Mouse (Mus musculus) urinary bladder, adult 18-20 months (tissue): ENCODE measurements around the gene Cavin4.
A peak's percentile ranks its signal among the peaks of the same experiment; 100 is the strongest.

ENCODE experiments used
- DNase-seq, 2 experiments: peaks; one replicate each; pipeline ENCODE4 v3.0.0; 2022; ENCODE audit warnings: low spot score in 2 of 2, mixed read lengths in 2 of 2

Gene Cavin4

DNA sequence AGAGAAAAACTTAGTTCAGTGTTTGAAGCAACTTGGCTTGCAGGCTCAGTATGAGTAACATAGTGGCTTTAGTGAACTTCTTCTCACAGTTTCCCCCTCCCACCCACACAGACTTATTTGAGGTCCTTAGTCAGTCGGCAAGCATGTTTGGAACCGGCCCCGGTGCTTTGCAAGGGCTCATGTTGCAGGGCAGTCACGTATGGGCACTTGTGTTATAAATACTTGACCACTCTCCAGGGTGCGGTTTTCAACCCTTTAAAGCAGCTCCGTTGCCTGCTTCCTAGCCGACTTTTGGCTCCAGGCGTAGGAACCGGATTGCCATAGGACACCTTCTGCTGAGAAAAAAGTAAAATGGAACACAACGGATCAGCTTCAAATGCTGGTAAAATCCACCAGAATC lies at the start of gene Cavin4:
Gene Cavin4, plus strand, starts transcription at position 244 of the 400 bp plus-strand sequence.
- DNase-seq, result no peak

DNA sequence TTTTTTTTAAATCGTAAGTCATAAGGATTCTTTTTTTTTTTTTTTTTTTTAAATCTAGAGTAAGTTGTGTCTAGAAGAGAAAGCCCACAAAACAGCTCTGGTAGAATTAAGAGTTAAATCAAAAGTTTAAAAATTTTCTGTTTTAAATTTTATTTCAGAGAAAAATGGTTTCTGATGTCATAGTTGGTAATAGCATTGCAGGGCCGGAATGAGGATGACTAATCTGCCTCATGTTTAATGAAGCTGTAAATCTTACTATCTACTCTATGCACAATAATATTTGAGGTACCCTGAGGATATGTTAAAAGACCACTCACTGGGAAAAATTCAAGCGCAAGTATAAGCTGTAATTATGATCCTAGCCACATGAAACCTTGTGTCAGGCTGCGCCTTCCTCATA lies 47.8 kb upstream of the Cavin4 start:
- no peak for DNase-seq

DNA sequence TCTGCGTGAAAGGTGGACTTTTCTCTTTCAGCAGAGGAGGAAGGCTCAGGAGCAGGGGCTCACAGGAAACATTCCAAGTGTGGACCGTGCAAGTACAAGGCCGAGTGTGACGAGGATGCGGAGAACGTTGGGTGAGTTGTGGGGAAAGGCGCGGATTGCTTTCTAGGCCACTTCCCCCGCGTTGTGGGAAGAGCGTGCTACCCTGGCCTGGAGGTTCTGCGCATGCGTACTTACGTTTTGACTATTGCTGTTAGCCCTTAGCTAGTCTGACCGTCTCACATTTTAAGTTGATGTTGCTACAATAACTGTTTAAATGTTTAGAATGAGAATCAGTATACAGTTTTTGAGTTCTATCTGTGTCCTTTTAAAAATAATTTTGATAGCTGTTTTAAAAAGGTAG lies 46.1 kb upstream of the Cavin4 start:
- DNase-seq, result no peak

DNA sequence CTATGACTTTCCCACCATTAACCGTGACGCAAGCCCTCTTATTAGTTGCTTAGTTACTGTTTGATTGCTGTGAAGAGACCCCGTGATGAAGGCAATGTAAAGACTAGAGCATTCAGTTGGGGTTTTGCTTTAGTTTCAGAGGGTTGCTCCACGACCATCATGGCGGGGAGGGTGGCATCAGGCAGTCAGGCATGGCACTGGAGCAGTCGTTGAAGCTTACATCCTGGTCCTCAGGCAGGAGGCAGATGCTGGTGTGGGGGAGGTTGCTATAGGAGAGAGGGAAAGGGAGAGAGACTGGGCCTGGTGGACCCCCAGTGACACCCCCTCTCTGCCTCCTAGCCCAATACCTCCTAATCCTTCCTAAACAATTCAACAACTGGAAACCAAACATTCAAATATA lies 43.2 kb upstream of the Cavin4 start:
- DNase-seq, result no peak

DNA sequence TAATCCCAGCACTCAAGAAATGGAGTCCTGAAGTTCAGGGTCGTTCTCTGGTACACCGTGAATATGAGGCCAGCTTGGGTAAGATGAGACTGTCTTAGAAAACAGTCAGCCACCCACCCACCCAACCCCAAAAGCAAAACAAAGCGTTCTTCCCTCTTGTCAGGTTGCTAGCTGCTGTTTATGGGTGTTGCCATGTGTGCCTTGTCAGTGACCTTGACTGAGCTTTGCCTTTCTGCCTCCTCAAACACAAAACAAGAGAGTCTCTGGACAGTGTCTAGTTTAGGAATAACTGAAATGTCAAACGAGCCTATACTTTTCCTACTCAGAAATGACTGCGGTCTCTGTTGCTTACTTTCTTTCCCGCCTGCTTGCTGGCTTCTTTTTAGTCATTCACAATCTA lies 41.1 kb upstream of the Cavin4 start:
- no peak for DNase-seq

DNA sequence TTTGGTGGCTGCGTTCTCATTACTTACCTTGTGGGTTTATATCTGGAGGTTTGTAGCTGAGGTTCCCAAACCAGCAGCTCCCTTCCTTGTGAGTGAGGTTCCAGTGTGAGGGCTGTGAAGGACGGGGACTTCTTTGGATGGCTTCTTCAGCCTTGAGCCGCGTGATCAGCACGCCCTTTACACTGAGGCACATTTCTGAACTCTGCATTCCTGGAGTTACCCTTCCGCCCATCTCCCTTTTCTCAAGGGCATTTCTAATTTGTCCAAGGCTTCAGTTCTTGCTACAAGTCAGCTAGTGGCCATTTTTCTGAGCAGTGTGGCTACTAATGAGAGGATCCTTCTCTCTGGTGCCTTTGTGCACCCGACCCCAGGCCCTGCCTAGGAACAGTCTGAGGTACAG lies 40.4 kb upstream of the Cavin4 start:
- no peak for DNase-seq

DNA sequence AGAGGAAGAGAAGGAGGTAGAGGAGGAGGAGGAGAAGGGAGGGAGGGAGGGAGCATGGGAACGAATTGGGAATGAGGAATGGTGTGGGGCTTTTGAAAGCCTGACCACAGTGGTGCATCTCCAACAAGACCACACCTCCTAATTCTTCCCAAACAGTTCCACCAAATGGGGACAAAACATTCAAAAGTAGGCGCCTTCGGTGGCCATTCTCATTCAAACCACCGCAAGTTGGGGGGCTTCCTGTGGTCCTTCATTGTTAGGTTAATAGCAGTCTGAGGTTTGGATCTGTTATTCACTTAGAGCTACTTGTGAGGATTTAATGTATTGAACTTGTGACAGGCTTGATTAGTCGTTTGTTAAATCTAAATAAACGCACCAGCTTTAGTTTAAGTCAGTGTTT lies 38.4 kb upstream of the Cavin4 start:
- no peak for DNase-seq

DNA sequence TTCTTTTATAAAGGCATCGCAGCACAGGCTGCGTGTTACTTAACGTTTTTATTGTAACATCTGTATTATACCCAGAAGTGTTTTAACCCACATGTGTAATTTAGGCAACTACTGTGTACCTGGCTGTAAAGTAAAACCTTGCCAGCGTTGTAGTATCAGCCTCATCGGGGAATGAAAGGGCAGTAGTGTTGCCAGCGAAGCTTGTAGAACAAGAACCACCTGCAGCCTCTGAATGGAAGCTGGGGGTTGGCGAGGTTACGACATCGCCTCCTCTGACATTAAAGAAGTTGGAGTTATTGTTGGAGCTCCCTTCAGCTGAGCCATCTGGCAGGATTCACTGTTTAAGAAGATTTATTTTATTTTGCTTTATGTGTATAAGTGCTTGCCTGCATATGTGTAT lies 37.5 kb upstream of the Cavin4 start:
- DNase-seq, result peak in 1 of 2 experiments; percentile 29

DNA sequence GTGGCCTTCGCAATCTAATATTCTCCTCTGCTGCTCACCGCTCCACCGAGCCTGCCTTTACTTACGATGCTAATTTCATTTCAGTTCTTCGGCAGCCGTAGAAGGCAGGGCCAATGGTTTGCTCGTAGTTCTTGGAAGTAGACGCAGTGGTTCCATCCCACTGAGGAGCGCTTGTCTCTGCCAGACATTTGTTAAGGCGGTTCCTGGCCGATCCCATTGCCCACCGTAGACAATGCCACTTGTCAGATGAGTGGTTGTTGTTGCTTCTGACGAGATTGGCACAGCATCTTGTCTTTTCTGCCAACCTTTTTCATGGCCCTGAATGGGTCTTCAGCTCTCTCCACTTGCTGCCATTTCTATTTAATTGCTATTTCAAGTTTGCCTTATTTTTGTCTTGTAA lies 33.9 kb upstream of the Cavin4 start:
- DNase-seq, result no peak

DNA sequence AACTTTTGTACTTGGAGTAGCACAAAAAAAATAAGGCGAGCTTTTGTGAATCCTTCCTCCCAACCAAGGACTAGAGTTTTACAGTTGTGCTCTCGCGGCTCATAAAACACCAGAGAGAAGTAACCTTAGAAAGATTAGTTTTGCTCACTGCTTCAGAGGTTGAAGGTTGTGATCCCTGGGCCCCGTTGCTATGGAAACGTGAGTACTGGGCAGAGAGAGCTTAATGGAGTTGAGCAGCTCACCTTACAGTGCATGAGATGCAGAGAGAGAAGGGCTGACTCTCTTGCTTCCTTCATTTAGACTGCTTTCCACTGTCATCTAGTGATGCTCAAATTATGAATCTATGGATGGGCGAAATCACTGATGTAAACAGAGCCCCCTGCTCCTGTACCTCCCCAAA lies 29.8 kb upstream of the Cavin4 start:
- DNase-seq, result no peak

DNA sequence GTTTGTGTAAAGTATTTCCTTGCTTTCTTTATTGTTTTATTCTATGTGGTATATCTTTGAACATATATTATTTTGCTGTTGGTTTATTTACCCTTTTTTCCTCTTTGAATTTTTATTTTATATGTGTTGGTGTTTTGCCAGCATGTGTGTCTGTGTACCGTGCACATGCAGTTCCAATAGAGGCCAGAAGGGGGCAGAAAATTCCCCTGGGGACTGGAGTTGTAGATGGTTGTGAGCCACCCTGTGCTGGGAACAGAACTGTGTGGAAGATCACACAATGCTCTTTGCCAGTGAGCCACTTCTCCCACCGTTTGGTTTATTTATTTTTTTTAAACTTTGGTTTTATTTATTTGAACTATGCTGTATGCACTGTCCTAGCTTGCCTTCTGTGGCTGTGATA lies 29.3 kb upstream of the Cavin4 start:
- no peak for DNase-seq

DNA sequence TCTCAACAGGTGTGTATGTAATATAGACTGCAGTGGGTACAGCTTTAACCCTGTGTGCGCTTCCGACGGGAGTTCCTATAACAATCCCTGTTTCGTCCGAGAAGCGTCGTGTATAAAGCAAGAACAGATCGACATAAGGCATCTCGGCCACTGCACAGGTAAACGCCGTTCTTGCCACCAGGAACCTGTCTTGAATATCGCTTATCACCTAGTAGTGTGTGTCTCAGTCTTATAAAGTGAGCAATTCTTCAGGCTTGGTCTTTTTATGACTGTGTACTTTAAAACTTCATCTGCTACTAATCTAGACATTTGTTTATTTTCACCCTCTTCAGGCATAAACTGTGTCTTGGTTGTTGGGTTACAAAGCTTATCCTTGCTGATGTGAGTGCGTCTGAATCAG lies 26.5 kb upstream of the Cavin4 start:
- no peak for DNase-seq

DNA sequence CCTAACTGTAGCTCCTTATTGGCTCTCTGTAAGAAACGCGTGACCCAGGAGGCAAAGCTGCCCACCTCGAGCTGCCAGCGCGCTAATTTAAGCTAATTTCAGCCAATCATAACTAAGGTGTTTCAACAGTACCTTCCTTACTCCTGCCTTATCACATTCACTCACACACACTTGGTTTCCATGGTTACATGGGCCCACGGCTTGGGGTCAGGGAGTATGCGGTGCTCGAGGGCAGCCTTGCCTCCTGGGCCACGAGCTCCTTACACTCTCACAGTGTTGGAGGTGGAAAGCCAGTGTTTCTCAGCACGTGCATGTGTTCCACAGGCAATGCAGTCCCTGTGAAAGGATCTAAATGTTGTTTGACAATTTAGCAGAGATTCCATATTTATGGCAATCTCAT lies 25.2 kb upstream of the Cavin4 start:
- DNase-seq, result no peak

DNA sequence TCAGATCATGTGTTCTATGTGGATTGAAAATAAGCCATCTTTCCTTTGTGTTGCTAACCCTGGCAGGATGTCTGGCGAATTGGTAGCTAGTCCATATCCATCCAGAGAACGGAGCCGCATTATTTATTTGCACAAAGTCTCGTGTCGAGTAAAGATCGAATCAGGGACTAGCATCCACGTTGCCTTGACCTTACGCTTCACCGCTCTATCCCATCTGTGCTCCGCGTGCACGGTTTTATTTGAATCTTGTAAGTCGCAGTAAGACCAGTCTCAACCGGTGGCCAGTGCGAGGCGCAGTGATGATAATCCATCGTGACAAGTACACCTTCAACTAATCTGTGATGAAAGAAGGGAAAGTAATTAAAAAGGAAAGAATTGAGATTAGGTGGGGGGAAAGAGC lies 23.8 kb upstream of the Cavin4 start:
- no peak for DNase-seq

DNA sequence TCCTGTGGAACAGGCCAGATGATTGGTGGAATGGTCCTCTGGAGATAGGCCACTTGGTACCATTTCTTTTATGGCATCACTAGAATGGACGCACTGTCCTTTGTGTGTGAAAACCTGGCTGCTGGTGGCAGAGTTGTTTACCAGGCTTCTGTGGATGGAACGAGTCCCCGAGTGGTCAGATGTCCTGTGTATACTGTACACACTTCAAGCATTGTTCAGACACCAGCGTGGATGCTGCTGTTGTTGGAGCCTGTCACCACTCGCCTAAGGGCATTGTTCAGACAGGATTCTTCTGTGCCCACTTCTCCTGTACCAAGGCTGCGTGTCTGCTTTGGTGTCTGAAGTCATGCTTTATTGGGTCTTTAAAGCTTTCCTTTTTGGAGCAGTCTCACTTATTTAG lies 19.5 kb upstream of the Cavin4 start:
- DNase-seq, result no peak

DNA sequence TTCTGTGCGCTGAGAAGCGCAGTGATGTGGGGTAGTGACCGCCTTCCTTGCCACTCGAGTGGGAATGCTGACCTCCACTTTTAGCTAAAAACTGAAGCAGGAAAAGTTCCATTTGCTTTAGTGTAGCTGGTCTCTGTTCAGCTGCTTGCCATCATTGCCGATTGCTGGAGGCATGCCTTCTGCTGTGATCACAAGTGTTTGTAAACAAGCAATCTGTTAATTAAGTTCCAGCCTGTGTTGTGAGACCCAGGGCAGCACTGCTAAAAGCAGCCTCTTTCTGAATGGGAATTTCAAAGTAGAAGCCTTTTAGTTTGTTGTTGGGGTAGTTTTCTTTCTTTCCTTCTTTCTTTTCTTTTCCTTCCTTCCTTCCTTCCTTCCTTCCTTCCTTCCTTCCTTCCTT lies 17.2 kb upstream of the Cavin4 start:
- DNase-seq, result no peak

DNA sequence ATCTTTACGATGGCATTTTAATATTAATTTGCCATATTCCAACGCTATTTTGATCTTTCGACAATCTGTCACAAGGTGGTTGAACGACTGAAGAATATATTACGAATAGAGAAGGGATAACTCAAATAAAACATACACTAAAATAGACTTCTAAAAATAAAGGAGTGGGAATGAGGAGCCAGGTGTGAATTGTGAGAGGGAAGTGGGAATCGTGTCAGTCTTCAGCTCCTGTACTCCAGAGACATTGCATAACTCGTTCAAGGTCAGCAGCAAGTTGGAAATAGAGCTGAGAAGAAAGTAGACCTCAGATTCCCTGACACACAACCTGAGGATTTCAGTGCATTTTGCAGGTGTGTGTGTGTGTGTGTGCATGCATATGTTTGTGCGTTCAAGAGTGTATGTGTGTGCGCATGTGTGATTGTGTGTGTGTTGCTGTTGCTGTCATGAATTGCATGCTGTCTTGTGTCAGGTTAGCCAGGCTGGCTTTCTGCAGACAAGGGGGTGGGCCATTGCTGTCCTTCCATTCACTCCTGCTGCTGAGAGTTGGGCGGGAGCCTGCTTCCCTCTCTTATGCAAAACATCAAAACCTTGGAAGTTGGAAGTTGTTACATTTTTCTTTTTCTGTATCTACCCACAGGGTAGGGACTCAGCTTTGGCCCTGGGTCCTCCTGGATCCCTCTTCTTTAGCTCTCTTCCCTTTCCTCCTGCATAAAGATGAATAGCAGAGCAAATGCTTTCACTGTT lies 12.5 kb upstream of the Cavin4 start:
- no peak for DNase-seq

DNA sequence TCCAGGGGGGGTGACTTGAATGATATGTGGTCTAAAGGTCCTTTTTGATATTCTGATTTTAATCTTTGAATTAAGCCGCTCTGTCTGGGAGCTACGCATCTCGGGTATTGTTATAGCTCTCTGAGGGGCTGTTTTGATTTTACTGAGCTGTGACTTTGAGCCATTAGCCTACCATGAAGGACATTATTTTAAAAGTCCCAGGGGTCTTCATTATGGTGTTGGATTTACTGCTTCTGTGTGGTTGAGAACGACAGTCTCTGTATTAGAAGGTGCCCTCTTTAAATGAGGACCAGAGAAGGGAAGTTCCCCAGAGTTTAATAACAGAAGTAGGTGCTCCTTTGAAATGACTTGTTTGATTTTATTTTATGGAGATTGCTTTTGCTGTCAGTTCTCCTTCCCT lies 9.2 kb upstream of the Cavin4 start:
- no peak for DNase-seq

DNA sequence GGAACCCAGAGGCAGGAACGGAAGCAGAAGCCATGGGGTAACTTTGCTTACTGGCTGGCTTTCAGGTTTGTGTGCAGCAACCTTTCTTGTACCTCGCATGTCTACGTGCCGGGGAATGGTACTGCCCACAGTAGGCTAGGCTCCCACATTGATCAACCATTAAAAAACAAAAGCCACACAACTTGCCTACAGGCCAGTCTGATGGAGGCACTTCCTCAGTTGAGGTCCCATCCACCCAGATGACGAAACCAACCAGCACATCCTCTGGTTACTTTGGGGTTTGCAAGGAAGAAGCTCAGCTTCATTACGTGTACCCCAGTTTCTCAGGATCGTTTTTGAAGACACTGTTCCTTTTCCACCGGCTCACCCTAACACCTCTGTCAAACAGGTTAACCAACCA lies 6.8 kb upstream of the Cavin4 start:
- no peak for DNase-seq

DNA sequence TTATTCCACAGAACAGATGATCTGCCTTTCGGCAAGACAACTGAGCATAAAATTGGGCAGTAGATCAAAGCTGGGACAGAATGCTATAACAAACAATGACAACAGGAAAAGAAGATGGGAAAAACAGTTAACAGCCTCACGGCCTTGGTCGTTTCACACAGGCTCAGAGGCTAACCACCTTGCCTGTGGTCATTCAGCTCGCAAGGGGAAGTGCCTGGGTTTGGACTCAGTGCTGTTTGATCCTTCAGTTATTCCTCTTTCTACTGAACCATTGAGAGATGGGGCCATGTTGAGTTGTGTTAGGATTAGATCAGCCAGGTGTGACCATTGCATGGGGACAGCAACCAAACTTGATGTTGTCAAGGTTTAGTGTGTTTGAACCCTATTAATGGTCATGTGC lies 3.2 kb upstream of the Cavin4 start:
- no peak for DNase-seq

DNA sequence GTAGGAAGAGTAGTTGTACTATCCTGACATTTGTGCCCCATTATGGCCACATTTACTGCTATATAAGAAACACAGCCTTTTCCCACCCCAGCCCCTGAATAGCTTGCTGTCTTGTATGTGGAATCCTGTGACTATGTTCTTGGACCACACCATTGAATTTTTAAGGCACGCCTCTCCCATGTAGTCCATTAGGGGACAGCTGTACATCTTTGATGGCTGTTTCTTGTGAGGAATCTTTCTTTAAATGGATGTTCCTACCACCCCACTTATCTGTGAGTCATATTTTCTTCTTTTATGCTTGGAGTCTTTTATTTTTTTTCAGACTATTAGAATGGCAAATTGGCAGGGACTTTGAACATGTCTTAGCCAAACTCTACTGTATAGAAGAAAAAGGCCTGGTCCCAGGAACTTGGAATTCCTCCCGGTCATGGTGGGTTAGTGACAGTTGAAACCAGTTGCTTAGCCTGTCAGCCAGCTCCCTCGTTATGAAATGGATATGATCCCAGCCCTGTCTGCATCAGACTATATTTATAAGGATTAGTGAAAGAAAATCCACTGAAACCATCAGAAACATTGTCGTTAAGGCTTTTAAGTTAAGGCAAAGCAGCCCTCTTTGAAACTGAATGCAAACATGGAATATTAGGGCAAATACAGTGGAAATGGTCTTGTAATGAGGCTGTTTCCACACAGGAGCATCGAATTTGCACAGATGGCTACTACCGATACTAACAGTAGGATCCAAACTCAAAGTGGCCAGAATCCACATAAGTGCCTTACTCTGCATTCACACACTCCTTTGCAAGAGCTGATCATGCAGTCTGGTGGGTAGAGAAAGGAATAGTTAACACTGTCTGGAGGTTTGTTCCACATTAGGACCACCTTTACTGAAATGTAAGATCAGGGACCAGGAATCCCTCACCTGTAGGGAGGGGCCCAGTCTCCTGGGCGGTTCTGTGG lies 2.4 kb upstream of the Cavin4 start:
- no peak for DNase-seq

DNA sequence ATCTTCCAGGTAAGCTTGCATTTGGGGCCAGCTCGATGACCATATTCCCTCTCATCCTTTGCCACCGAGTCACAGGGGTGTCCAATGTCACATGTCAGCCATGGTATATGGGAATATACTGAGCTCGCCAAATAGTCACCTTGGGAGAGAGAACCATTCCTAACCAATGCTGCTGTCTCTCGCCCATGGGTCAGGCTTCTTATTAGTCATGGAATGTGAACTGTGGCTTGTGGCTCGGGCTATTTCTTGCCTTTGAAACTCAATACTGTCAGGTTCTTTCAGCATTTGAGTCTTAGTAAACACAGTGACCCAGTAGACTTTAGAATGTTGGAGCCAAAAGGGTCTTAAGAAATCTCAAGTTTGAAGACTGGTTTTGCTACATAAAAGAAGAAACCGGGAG lies 707 bp downstream of the Cavin4 start:
- no peak for DNase-seq

DNA sequence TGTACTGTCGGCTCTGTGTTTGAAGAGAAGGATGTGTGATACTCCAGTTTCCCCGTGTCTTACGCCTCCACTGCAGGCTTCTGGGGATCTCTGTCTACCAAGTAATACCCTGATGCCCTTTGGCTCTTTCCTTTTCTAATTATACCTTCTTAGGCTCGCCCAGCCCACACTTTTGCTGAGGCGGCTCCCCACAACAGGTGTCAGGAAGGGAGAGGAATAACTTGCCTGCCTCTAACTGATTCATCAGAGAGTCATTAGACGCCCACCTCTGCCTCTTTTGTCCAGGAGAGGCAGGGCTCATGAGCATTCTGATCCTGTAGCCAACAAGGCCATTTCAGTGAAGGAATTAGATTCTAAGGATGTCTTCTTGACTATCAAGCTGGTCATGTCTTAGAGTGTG lies 4.0 kb downstream of the Cavin4 start:
- no peak for DNase-seq
